Mouse (Mus musculus) neural tube, embryonic 14.5 days (tissue): ENCODE results near the gene Zfp420. TPM values are rescaled to one million over a fixed set of nuclear protein-coding genes. Genes with fewer than 3 reads are reported as not detected.
"Not testable (repeated sequence)": the region's sequence is repeated elsewhere in the genome, so short reads cannot be mapped to it uniquely, and the experiment has no call there.

Source experiments
- ATAC-seq: fragments of 200-750 bp; cut with Nextera tagmentation; 2 replicates; pipeline ENCODE4 v1.8.0; 2017; ENCODE audit warnings: low read depth, mild to moderate bottlenecking, moderate TSS enrichment, moderate library complexity
- H3K27ac ChIP-seq: fragments of 300-500 bp; sonication (generic); 2 replicates; pipeline ENCODE4 v1.5.1; 2014; ENCODE audit warnings: low read depth, mild to moderate bottlenecking, control low read depth, low read length, moderate library complexity, mixed read lengths
- H3K27me3 ChIP-seq: fragments of 300-500 bp; sonication (generic); 2 replicates; pipeline ENCODE4 v1.6.1; 2014; ENCODE audit warnings: low read length; ENCODE audit not compliant: control insufficient read depth, insufficient read depth
- H3K36me3 ChIP-seq: fragments of 300-500 bp; sonication (generic); 2 replicates; pipeline ENCODE4 v1.6.1; 2014; ENCODE audit warnings: low read length, mixed read lengths; ENCODE audit not compliant: control insufficient read depth, insufficient read depth
- H3K4me1 ChIP-seq: fragments of 300-500 bp; sonication (generic); 2 replicates; pipeline ENCODE4 v1.6.1; 2014; ENCODE audit warnings: low read length; ENCODE audit not compliant: control insufficient read depth, insufficient read depth
- H3K4me2 ChIP-seq: fragments of 300-500 bp; sonication (generic); 2 replicates; pipeline ENCODE4 v1.6.1; 2014; ENCODE audit warnings: mild to moderate bottlenecking, low read depth, low read length, control low read depth
- H3K4me3 ChIP-seq: fragments of 300-500 bp; sonication (generic); 2 replicates; pipeline ENCODE4 v1.5.1; 2014; ENCODE audit warnings: low read depth, low read length, control low read depth, mixed read lengths
- H3K9ac ChIP-seq: fragments of 300-500 bp; sonication (generic); replicated peaks from 2 replicates; pipeline ENCODE4 v1.6.1; 2014; ENCODE audit warnings: low read depth, mild to moderate bottlenecking, control low read depth, low read length, mixed read lengths
- H3K9me3 ChIP-seq: fragments of 300-500 bp; sonication (generic); 2 replicates; pipeline ENCODE4 v1.6.1; 2016; ENCODE audit warnings: low read length; ENCODE audit not compliant: control insufficient read depth
- WGBS: fragments of 180-500 bp; shearing (Covaris S2); extraction: QIAGEN DNeasy Blood & Tissue Kit; methylation state at CpG from one replicate; pipeline ENCODE4 v1.1.7; 2014; 5-methylcytosine and 5-hydroxymethylcytosine counted together
- polyA plus RNA-seq: library from polyadenylated mRNA; unstranded; fragments of >200 nt; fragmentation: Nextera tagmentation; extraction: Ambion mirVana; gene quantifications from 2 replicates; pipeline ENCODE4 v1.2.1, GENCODE M21; 2014

Gene Zfp420
- polyA plus RNA-seq, 1 experiment from 2014 or later, result 28.3 TPM

- H3K27ac ChIP-seq, result no peak overlapping the region
- H3K9ac ChIP-seq, result no peak overlapping the region
- H3K4me1 ChIP-seq, result no peaks in the 10 kb centered on the region
- ATAC-seq, result no peak
- no peak overlapping the region for H3K4me2 ChIP-seq
- H3K27me3 ChIP-seq, result no peaks in the 10 kb centered on the region
- no peak overlapping the region for H3K4me3 ChIP-seq
- H3K9me3 ChIP-seq, result no peaks in the 10 kb centered on the region
- 89% methylated on average over 1 of the region's 1 CpGs for WGBS
- peaks cover 5% of the 10 kb centered on the region; the same call in 1 of the 2 replicates for H3K36me3 ChIP-seq
Observed at GRCm38 (mm10) chr7:29836816-29837215, 23.0 kb upstream of the Zfp420 start.

GRCm38 (mm10) chr7:29839256-29839655 is 20.5 kb upstream of the Zfp420 start:
- H3K4me3 ChIP-seq, result no peak overlapping the region
- 94% methylated on average over 3 of the region's 3 CpGs for WGBS
- no peaks in the 10 kb centered on the region for H3K9me3 ChIP-seq
- no peak overlapping the region for H3K4me2 ChIP-seq
- no peaks in the 10 kb centered on the region for H3K4me1 ChIP-seq
- no peak overlapping the region for H3K9ac ChIP-seq
- H3K27ac ChIP-seq, result no peak overlapping the region
- H3K27me3 ChIP-seq, result no peaks in the 10 kb centered on the region
- peaks cover 4% of the 10 kb centered on the region; the same call in 1 of the 2 replicates for H3K36me3 ChIP-seq
- no peak for ATAC-seq

- Histone ChIP-seq H3K36me3 (peaks cover 17% of the 10 kb centered on the region), H3K4me3 (no peak overlapping the region), H3K4me2 (no peak overlapping the region), H3K27ac (no peak overlapping the region), H3K9me3 (no peaks in the 10 kb centered on the region), H3K9ac (no peak overlapping the region), H3K27me3 (no peaks in the 10 kb centered on the region), H3K4me1 (no peaks in the 10 kb centered on the region)
- no peak for ATAC-seq
- WGBS, result 100% methylated on average over 1 of the region's 1 CpGs
Observed at GRCm38 (mm10) chr7:29842105-29842504, 17.7 kb upstream of the Zfp420 start.

- Histone ChIP-seq H3K36me3 (peaks cover 17% of the 10 kb centered on the region), H3K4me2 (no peak overlapping the region), H3K9ac (no peak overlapping the region), H3K4me1 (no peaks in the 10 kb centered on the region), H3K27ac (no peak overlapping the region), H3K4me3 (no peak overlapping the region), H3K27me3 (no peaks in the 10 kb centered on the region), H3K9me3 (no peaks in the 10 kb centered on the region)
- 96% methylated on average over 5 of the region's 5 CpGs for WGBS
- no peak for ATAC-seq
Observed at GRCm38 (mm10) chr7:29844616-29845015, 15.2 kb upstream of the Zfp420 start.

GRCm38 (mm10) chr7:29852831-29853218 is 7.0 kb upstream of the Zfp420 start:
- H3K4me1 ChIP-seq, result 0 out of 2 replicates have a peak, but pooled peaks cover 4% of the 10 kb centered on the region
- no peak overlapping the region for H3K27ac ChIP-seq
- peak overlapping the region; percentile 68 for H3K9ac ChIP-seq
- H3K4me3 ChIP-seq, result peak overlapping the region; percentile 43
- peak; percentile 23; the same call in 1 of the 2 replicates for ATAC-seq
- peak overlapping the region; percentile 84 for H3K4me2 ChIP-seq
- H3K9me3 ChIP-seq, result no peaks in the 10 kb centered on the region
- H3K36me3 ChIP-seq, result no peaks in the 10 kb centered on the region
- 54% methylated on average over 9 of the region's 9 CpGs for WGBS
- no peaks in the 10 kb centered on the region for H3K27me3 ChIP-seq

GRCm38 (mm10) chr7:29853219-29853842 is 6.4 kb upstream of the Zfp420 start, which contains the start of gene Zfp940:
Gene Zfp940 (minus strand): TSS chr7:29853669.
- WGBS, result 2% methylated on average over 21 of the region's 21 CpGs
- no peaks in the 10 kb centered on the region for H3K27me3 ChIP-seq
- H3K4me3 ChIP-seq, result peak within 1 kb of the TSS; percentile 43
- H3K36me3 ChIP-seq, result no peaks in the 10 kb centered on the region
- no peaks in the 10 kb centered on the region for H3K9me3 ChIP-seq
- peak within 1 kb of the TSS; percentile 84 for H3K4me2 ChIP-seq
- peak; percentile 99 for ATAC-seq
- peak within 1 kb of the TSS; percentile 22; the same call in 1 of the 2 replicates for H3K27ac ChIP-seq
- H3K4me1 ChIP-seq, result 0 out of 2 replicates have a peak, but pooled peaks cover 4% of the 10 kb centered on the region
- peak within 1 kb of the TSS; percentile 68 for H3K9ac ChIP-seq

GRCm38 (mm10) chr7:29861660-29862059 is 1.9 kb downstream of the Zfp420 start:
- ATAC-seq, result no peak
- H3K4me2 ChIP-seq, result no peak overlapping the region
- H3K4me3 ChIP-seq, result no peak overlapping the region
- no peak overlapping the region for H3K27ac ChIP-seq
- H3K27me3 ChIP-seq, result no peaks in the 10 kb centered on the region
- peaks cover 9% of the 10 kb centered on the region for H3K4me1 ChIP-seq
- no peak overlapping the region for H3K9ac ChIP-seq
- WGBS, result 89% methylated on average over 7 of the region's 7 CpGs
- no peaks in the 10 kb centered on the region for H3K36me3 ChIP-seq
- H3K9me3 ChIP-seq, result no peaks in the 10 kb centered on the region

GRCm38 (mm10) chr7:29874256-29874655 is 14.5 kb downstream of the Zfp420 start:
- Histone ChIP-seq H3K27me3 (no peaks in the 10 kb centered on the region), H3K36me3 (peaks cover 22% of the 10 kb centered on the region), H3K27ac (no peak overlapping the region), H3K4me2 (no peak overlapping the region), H3K4me1 (no peaks in the 10 kb centered on the region), H3K9ac (no peak overlapping the region), H3K9me3 (peaks cover 25% of the 10 kb centered on the region), H3K4me3 (no peak overlapping the region)
- no peak for ATAC-seq
- WGBS, result 96% methylated on average over 10 of the region's 10 CpGs

- WGBS, result 93% methylated on average over 9 of the region's 9 CpGs
- not testable (repeated sequence) for H3K9ac ChIP-seq, ATAC-seq
Observed at GRCm38 (mm10) chr7:29877561-29877960, 17.8 kb downstream of the Zfp420 start.

More at GRCm38 (mm10) chr7:29877561-29877960, 17.8 kb downstream of the Zfp420 start:
- not testable (repeated sequence) for H3K4me2 ChIP-seq, H3K27me3 ChIP-seq, H3K4me3 ChIP-seq, H3K27ac ChIP-seq, H3K4me1 ChIP-seq
- H3K36me3 ChIP-seq, result peaks cover 22% of the 10 kb centered on the region
- H3K9me3 ChIP-seq, result peaks cover 23% of the 10 kb centered on the region
